Mouse (Mus musculus) heart, embryonic 11.5 days (tissue): ENCODE results near the gene Rfxank. TPM values are rescaled to one million over a fixed set of nuclear protein-coding genes. Genes with fewer than 3 reads are reported as not detected.

ENCODE experiments used
- ATAC-seq: fragments of 200-750 bp; cut with Nextera tagmentation; replicated peaks from 2 replicates; pipeline ENCODE4 v1.8.0; 2017; ENCODE audit warnings: moderate library complexity; ENCODE audit not compliant: insufficient number of reproducible peaks, low FRiP score, low TSS enrichment
- H3K27ac ChIP-seq: fragments of 300-500 bp; sonication (generic); 2 replicates; pipeline ENCODE4 v1.5.1; 2014; ENCODE audit warnings: mild to moderate bottlenecking, low read depth, low read length
- H3K27me3 ChIP-seq: fragments of 300-500 bp; sonication (generic); 2 replicates; pipeline ENCODE4 v1.6.1; 2014; ENCODE audit warnings: mild to moderate bottlenecking, low read length, mixed read lengths; ENCODE audit not compliant: control insufficient read depth, insufficient read depth
- H3K36me3 ChIP-seq: fragments of 300-500 bp; sonication (generic); 2 replicates; pipeline ENCODE4 v1.6.1; 2014; ENCODE audit warnings: mild to moderate bottlenecking, low read length, moderate library complexity, mixed read lengths; ENCODE audit not compliant: control insufficient read depth, insufficient read depth
- H3K4me1 ChIP-seq: fragments of 300-500 bp; sonication (generic); 2 replicates; pipeline ENCODE4 v1.6.1; 2014; ENCODE audit warnings: low read length; ENCODE audit not compliant: control insufficient read depth, insufficient read depth
- H3K4me2 ChIP-seq: fragments of 300-500 bp; sonication (generic); 2 replicates; pipeline ENCODE4 v1.6.1; 2014; ENCODE audit warnings: mild to moderate bottlenecking, moderate library complexity
- H3K4me3 ChIP-seq: fragments of 300-500 bp; sonication (generic); 2 replicates; pipeline ENCODE4 v1.5.1; 2014; ENCODE audit warnings: low read depth, low read length
- H3K9ac ChIP-seq: fragments of 300-500 bp; sonication (generic); 2 replicates; pipeline ENCODE4 v1.6.1; 2014; ENCODE audit warnings: mild to moderate bottlenecking, low read depth, low read length, moderate library complexity
- H3K9me3 ChIP-seq: fragments of 300-500 bp; sonication (generic); replicated peaks from 2 replicates; pipeline ENCODE4 v1.6.1; 2016; ENCODE audit warnings: low read length; ENCODE audit not compliant: control insufficient read depth
- WGBS: fragments of 180-500 bp; shearing (Covaris S2); extraction: QIAGEN DNeasy Blood & Tissue Kit; methylation state at CpG from one replicate; pipeline ENCODE4 v1.1.7; 2014; ENCODE audit not compliant: insufficient replicate concordance; 5-methylcytosine and 5-hydroxymethylcytosine counted together
- microRNA-seq: library from miRNA; unstranded; fragments of <30 nt; microRNA quantifications from one replicate; pipeline ENCODE4, GENCODE M21; 2016; ENCODE audit warnings: borderline number of aligned reads
- polyA plus RNA-seq: library from polyadenylated mRNA; unstranded; fragments of >200 nt; fragmentation: Nextera tagmentation; extraction: Ambion mirVana; gene quantifications from 2 replicates; pipeline ENCODE4 v1.2.1, GENCODE M21; 2014

Gene Rfxank
- polyA plus RNA-seq, 1 experiment from 2014 or later: 15.1 TPM

GRCm38 (mm10) chr8:70087237-70087636 lies 51.7 kb downstream of the Rfxank start:
- Histone ChIP-seq H3K27ac (no peak overlapping the region), H3K4me3 (no peak overlapping the region), H3K36me3 (no peaks in the 10 kb centered on the region), H3K27me3 (peaks cover 94% of the 10 kb centered on the region), H3K4me2 (no peak overlapping the region), H3K9me3 (no peaks in the 10 kb centered on the region), H3K9ac (no peak overlapping the region), H3K4me1 (peaks cover 13% of the 10 kb centered on the region)
- WGBS: 7% methylated on average over 7 of the region's 7 CpGs
- ATAC-seq: no peak

DNA sequence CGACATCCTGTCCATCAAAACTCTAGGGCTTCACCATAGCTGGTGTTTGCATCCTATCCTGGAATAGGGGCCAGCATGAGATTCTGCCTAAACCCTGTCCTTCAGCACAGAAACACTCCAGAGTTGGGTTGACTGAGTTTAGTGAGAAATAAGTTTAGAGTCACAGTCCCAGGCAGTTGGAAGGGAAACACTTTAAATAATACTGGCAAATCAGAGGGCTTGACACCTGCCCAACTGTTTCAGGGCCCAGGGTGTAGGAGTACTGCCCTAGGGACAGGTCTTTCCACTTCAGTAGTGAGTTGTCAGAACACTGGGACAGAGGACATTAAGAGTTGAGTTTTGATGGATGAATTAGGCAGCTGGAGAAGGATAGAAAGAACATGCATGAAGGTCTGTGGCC lies 52.8 kb downstream of the Rfxank start:
- ATAC-seq: no peak
- Histone ChIP-seq H3K36me3 (no peaks in the 10 kb centered on the region), H3K4me3 (no peak overlapping the region), H3K27me3 (peaks cover 92% of the 10 kb centered on the region), H3K4me2 (no peak overlapping the region), H3K4me1 (peaks cover 13% of the 10 kb centered on the region), H3K9ac (no peak overlapping the region), H3K9me3 (no peaks in the 10 kb centered on the region), H3K27ac (no peak overlapping the region)
- WGBS: 46% methylated on average over 1 of the region's 1 CpGs

- WGBS: 2% methylated on average over 71 of the region's 71 CpGs
- no peak overlapping the region for H3K27ac ChIP-seq
- peak overlapping the region; percentile 82 for H3K4me2 ChIP-seq
- no peaks in the 10 kb centered on the region for H3K9me3 ChIP-seq
- H3K27me3 ChIP-seq: peaks cover 76% of the 10 kb centered on the region
- H3K4me3 ChIP-seq: peak overlapping the region; percentile 46
- H3K4me1 ChIP-seq: peaks cover 16% of the 10 kb centered on the region
- no peak overlapping the region for H3K9ac ChIP-seq
- H3K36me3 ChIP-seq: no peaks in the 10 kb centered on the region
- ATAC-seq: no peak
These were observed 54.5 kb downstream of the Rfxank start for GRCm38 (mm10) chr8:70084191-70085065.

- H3K4me3 ChIP-seq: peak within 1 kb of the TSS; percentile 46
- peak within 1 kb of the TSS; percentile 82 for H3K4me2 ChIP-seq
- no peaks in the 10 kb centered on the region for H3K9me3 ChIP-seq
- under 1% methylated on average over 26 of the region's 26 CpGs for WGBS
- H3K9ac ChIP-seq: 0 out of 2 replicates have a peak within 1 kb of the TSS, but pooled peaks have one; percentile 5
- ATAC-seq: no peak
- peaks cover 17% of the 10 kb centered on the region for H3K4me1 ChIP-seq
- H3K27ac ChIP-seq: no peak within 1 kb of the TSS
- H3K27me3 ChIP-seq: peaks cover 65% of the 10 kb centered on the region
- no peaks in the 10 kb centered on the region for H3K36me3 ChIP-seq
These were observed 55.7 kb downstream of the Rfxank start, which contains the start of gene Hapln4 for GRCm38 (mm10) chr8:70083285-70083684. Hapln4 (plus strand) TSS chr8:70083457.

DNA sequence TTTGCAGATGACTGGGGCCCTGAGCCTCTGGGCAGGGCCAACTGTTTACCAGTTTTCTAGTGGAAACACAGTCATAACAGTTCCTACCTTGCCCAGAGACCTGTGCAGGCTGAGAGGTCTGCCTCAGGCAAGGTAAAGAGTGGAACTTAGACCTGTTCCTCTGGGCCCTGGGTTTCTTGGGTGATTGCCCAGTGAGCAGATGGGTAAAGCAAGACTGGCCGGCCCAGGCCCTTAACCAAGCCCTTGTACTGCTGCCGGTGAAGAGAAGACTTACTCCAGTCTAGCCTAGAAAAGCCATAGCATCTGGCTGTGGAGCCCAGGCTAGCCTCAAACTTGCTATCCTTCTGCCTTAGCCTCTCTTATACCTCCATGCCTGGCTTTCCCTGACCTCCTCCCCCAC lies 57.0 kb downstream of the Rfxank start:
- Histone ChIP-seq H3K4me1 (peaks cover 13% of the 10 kb centered on the region), H3K27me3 (peaks cover 52% of the 10 kb centered on the region), H3K27ac (no peak overlapping the region), H3K9ac (no peak overlapping the region), H3K9me3 (no peaks in the 10 kb centered on the region), H3K4me2 (no peak overlapping the region), H3K36me3 (no peaks in the 10 kb centered on the region), H3K4me3 (no peak overlapping the region)
- whole genome bisulfite sequencing: 88% methylated on average over 2 of the region's 2 CpGs
- ATAC-seq: no peak

Small RNA genes lying within 50 kb of the gene (microRNA-seq; reads per million reads assigned to microRNA genes)
- gene Mir7066: not detected

Other genes with a start within 250 kb of the Rfxank start
- gene Tssk6, start 237.0 kb downstream of the Rfxank start, polyA plus RNA-seq: 1.6 and 1.8 TPM in 2 replicates
- 270 and 275 TPM in 2 replicates for gene Ndufa13, start 236.6 kb downstream of the Rfxank start, polyA plus RNA-seq
- gene Yjefn3, start 236.4 kb downstream of the Rfxank start, polyA plus RNA-seq: 5.5 and 7.0 TPM in 2 replicates
- gene Gatad2a, start 142.8 kb downstream of the Rfxank start, polyA plus RNA-seq: 52.9 and 59.0 TPM in 2 replicates
- gene Mau2, start 96.4 kb downstream of the Rfxank start, polyA plus RNA-seq: 35.5 and 38.1 TPM in 2 replicates
- gene Sugp1, start 96.3 kb downstream of the Rfxank start, polyA plus RNA-seq: 25.1 and 26.1 TPM in 2 replicates
- gene Tm6sf2, start 66.2 kb downstream of the Rfxank start, polyA plus RNA-seq: 1.6 and 2.1 TPM in 2 replicates
- gene Hapln4, start 55.7 kb downstream of the Rfxank start, polyA plus RNA-seq: 0.18 and 0.31 TPM in 2 replicates
- 0.11 and 0.16 TPM in 2 replicates for gene Ncan, start 18.3 kb downstream of the Rfxank start, polyA plus RNA-seq
- 17.0 and 23.4 TPM in 2 replicates for gene Nr2c2ap, start 7.8 kb downstream of the Rfxank start, polyA plus RNA-seq
- gene Borcs8, start 345 bp upstream of the Rfxank start, polyA plus RNA-seq: 45.7 and 46.5 TPM in 2 replicates
- gene Mef2b, start 557 bp upstream of the Rfxank start, polyA plus RNA-seq: 0.21 and 0.39 TPM in 2 replicates
- 64.9 and 67.7 TPM in 2 replicates for gene Tmem161a, start 33.2 kb upstream of the Rfxank start, polyA plus RNA-seq
- 4.8 and 5.2 TPM in 2 replicates for gene Slc25a42, start 73.2 kb upstream of the Rfxank start, polyA plus RNA-seq
- gene Sugp2, start 95.1 kb upstream of the Rfxank start, polyA plus RNA-seq: 23.0 and 26.2 TPM in 2 replicates
- 17.6 and 17.8 TPM in 2 replicates for gene Armc6, start 95.3 kb upstream of the Rfxank start, polyA plus RNA-seq
- 25.5 and 30.0 TPM in 2 replicates for gene Homer3, start 143.7 kb upstream of the Rfxank start, polyA plus RNA-seq
- gene Ddx49, start 163.3 kb upstream of the Rfxank start, polyA plus RNA-seq: 36.4 and 37.6 TPM in 2 replicates
- gene Cope, start 163.4 kb upstream of the Rfxank start, polyA plus RNA-seq: 307 and 329 TPM in 2 replicates
- gene Cers1, start 176.6 kb upstream of the Rfxank start, polyA plus RNA-seq: 1.4 and 1.5 TPM in 2 replicates
- gene Gdf1, start 190.7 kb upstream of the Rfxank start, polyA plus RNA-seq: 1.7 and 1.9 TPM in 2 replicates
- gene Upf1, start 214.1 kb upstream of the Rfxank start, polyA plus RNA-seq: 14.0 and 17.2 TPM in 2 replicates
- 1.1 and 2.2 TPM in 2 replicates for gene Comp, start 234.4 kb upstream of the Rfxank start, polyA plus RNA-seq